In genomic region chr4:33031195-33031960, GRCm38 (mm10) we compare ENCODE assay signal across 8 mouse cellular contexts. TPM values are rescaled to one million over a fixed set of nuclear protein-coding genes. Genes with fewer than 3 reads are reported as not detected.
DNase-seq lines count a peak whose midpoint lies in the region; ATAC-seq and TF ChIP-seq lines count a peak whose summit lies in the region.

TSS of gene Ube2j1 (plus strand) at chr4:33031416.

- H3K4me2 ChIP-seq in embryonic facial prominence, embryonic 15.5 days (replicated peaks): peak within 1 kb of the TSS; percentile 53
- H3K4me2 ChIP-seq in kidney, embryonic 14.5 days (replicated peaks; ENCODE audit: low read depth, low read length): peak within 1 kb of the TSS; percentile 60
- peak within 1 kb of the TSS; percentile 55 for H3K4me2 ChIP-seq in limb, embryonic 15.5 days

- under 1% methylated on average over 113 of the region's 123 CpGs for WGBS in bone marrow, adult 2 months
- WGBS in embryonic facial prominence, embryonic 15.5 days: under 1% methylated on average over 98 of the region's 123 CpGs
- under 1% methylated on average over 82 of the region's 123 CpGs for WGBS in kidney, embryonic 14.5 days
- WGBS in limb, embryonic 15.5 days: under 1% methylated on average over 109 of the region's 123 CpGs

- TF ChIP-seq POLR2A in bone marrow, adult 2 months (IDR thresholded peaks at IDR 0.05; ENCODE audit: borderline replicate concordance, control insufficient read depth, low read depth, low read length): peak; percentile 87; the same call in 1 of the 2 replicates

- no peak for TF ChIP-seq CTCF in bone marrow, adult 2 months (IDR thresholded peaks at IDR 0.05; ENCODE audit: control insufficient read depth, insufficient read depth, low read length)

- DNase-seq in 3T3-L1 (ENCODE audit: low read depth, low spot score): peak; percentile 69
- peak; percentile 92 to 94 for DNase-seq in heart, adult 9 months (ENCODE audit: low spot score in 2 of 2)
- peak; percentile 59 to 82 for DNase-seq in monocyte, adult 2 months (ENCODE audit: low read depth in 1 of 2, low spot score in 2 of 2)
- peak; percentile 85 to 88 for DNase-seq in spleen, postnatal 36 days (ENCODE audit: low spot score in 2 of 2)

- peak within 1 kb of the TSS; percentile 93 for H3K9ac ChIP-seq in embryonic facial prominence, embryonic 15.5 days
- peak within 1 kb of the TSS; percentile 93 for H3K9ac ChIP-seq in kidney, embryonic 14.5 days (ENCODE audit: low read depth, low read length)
- H3K9ac ChIP-seq in limb, embryonic 15.5 days: peak within 1 kb of the TSS; percentile 91

- no peaks in the 10 kb centered on the region; the same call in 1 of the 2 replicates for H3K4me1 ChIP-seq in bone marrow, adult 2 months (ENCODE audit: control insufficient read depth, insufficient read depth, low read length)
- peaks cover 15% of the 10 kb centered on the region for H3K4me1 ChIP-seq in embryonic facial prominence, embryonic 15.5 days
- peaks cover 12% of the 10 kb centered on the region for H3K4me1 ChIP-seq in kidney, embryonic 14.5 days (ENCODE audit: control insufficient read depth, insufficient read depth, low read length)
- H3K4me1 ChIP-seq in limb, embryonic 15.5 days: peaks cover 11% of the 10 kb centered on the region; the same call in 1 of the 2 replicates

- H3K27me3 ChIP-seq in embryonic facial prominence, embryonic 15.5 days: no peaks in the 10 kb centered on the region
- no peaks in the 10 kb centered on the region for H3K27me3 ChIP-seq in kidney, embryonic 14.5 days (ENCODE audit: control insufficient read depth, insufficient read depth, low read length)
- H3K27me3 ChIP-seq in limb, embryonic 15.5 days: no peaks in the 10 kb centered on the region

- H3K4me3 ChIP-seq in bone marrow, adult 2 months (replicated peaks; ENCODE audit: control insufficient read depth, low read depth, low read length): peak within 1 kb of the TSS; percentile 100
- peak within 1 kb of the TSS; percentile 88 for H3K4me3 ChIP-seq in embryonic facial prominence, embryonic 15.5 days (replicated peaks)
- H3K4me3 ChIP-seq in kidney, embryonic 14.5 days (ENCODE audit: low read length): peak within 1 kb of the TSS; percentile 66
- H3K4me3 ChIP-seq in limb, embryonic 15.5 days: peak within 1 kb of the TSS; percentile 81

- peak within 1 kb of the TSS; percentile 97 for H3K27ac ChIP-seq in bone marrow, adult 2 months (ENCODE audit: control insufficient read depth, insufficient read depth, low read depth, low read length, poor library complexity)
- H3K27ac ChIP-seq in embryonic facial prominence, embryonic 15.5 days (replicated peaks): peak within 1 kb of the TSS; percentile 94
- H3K27ac ChIP-seq in kidney, embryonic 14.5 days (ENCODE audit: low read depth, low read length): peak within 1 kb of the TSS; percentile 88
- H3K27ac ChIP-seq in limb, embryonic 15.5 days: peak within 1 kb of the TSS; percentile 96

- H3K36me3 ChIP-seq in embryonic facial prominence, embryonic 15.5 days: peaks cover 29% of the 10 kb centered on the region
- peaks cover 7% of the 10 kb centered on the region; the same call in 1 of the 2 replicates for H3K36me3 ChIP-seq in kidney, embryonic 14.5 days (ENCODE audit: control insufficient read depth, insufficient read depth, low read length)
- H3K36me3 ChIP-seq in limb, embryonic 15.5 days: peaks cover 19% of the 10 kb centered on the region

- peak; percentile 97 for ATAC-seq in embryonic facial prominence, embryonic 15.5 days (ENCODE audit: insufficient number of reproducible peaks, low FRiP score, low TSS enrichment, low read depth)
- peak; percentile 99 for ATAC-seq in kidney, embryonic 14.5 days (ENCODE audit: low FRiP score, low TSS enrichment)
- peak; percentile 95 for ATAC-seq in limb, embryonic 15.5 days (ENCODE audit: insufficient number of reproducible peaks, low FRiP score, low TSS enrichment, low read depth)

- no peaks in the 10 kb centered on the region for H3K9me3 ChIP-seq in embryonic facial prominence, embryonic 15.5 days (replicated peaks)
- H3K9me3 ChIP-seq in kidney, embryonic 14.5 days (ENCODE audit: control insufficient read depth, low read length): peaks cover 6% of the 10 kb centered on the region; the same call in 1 of the 2 replicates
- no peaks in the 10 kb centered on the region for H3K9me3 ChIP-seq in limb, embryonic 15.5 days

RNA-seq across cellular contexts. Expression of gene Ube2j1, which starts in this region (rescaled TPM):
- polyA plus RNA-seq in bone marrow, adult 2 months (2011; ENCODE audit: insufficient read depth, insufficient read length, low replicate concordance, missing spikeins): 17.3 and 18.4 TPM in 2 replicates
- polyA plus RNA-seq in embryonic facial prominence, embryonic 15.5 days (2015; fragmentation: Nextera tagmentation; extraction: Ambion mirVana): 40.4 and 41.2 TPM in 2 replicates
- polyA plus RNA-seq in kidney, embryonic 14.5 days (2014; fragmentation: Nextera tagmentation; extraction: Ambion mirVana): 34.4 and 43.6 TPM in 2 replicates
- polyA plus RNA-seq in limb, embryonic 15.5 days (2015; fragmentation: Nextera tagmentation; extraction: Ambion mirVana): 43.3 and 49.1 TPM in 2 replicates

Comparison
In these comparisons a context has a peak if more than half of its experiments do, and no peak if none do; other contexts are left out.
1. Peak in every context shown above with its lines: DNase-seq, ATAC-seq, H3K4me3 ChIP-seq and H3K27ac ChIP-seq.